Mouse (Mus musculus) cerebellum, adult 9-11 months (tissue): ENCODE measurements around the gene P3h3.

Source experiments
- DNase-seq: peaks from one replicate; pipeline ENCODE4 v3.0.0; 2022

P3h3 gene

DNA sequence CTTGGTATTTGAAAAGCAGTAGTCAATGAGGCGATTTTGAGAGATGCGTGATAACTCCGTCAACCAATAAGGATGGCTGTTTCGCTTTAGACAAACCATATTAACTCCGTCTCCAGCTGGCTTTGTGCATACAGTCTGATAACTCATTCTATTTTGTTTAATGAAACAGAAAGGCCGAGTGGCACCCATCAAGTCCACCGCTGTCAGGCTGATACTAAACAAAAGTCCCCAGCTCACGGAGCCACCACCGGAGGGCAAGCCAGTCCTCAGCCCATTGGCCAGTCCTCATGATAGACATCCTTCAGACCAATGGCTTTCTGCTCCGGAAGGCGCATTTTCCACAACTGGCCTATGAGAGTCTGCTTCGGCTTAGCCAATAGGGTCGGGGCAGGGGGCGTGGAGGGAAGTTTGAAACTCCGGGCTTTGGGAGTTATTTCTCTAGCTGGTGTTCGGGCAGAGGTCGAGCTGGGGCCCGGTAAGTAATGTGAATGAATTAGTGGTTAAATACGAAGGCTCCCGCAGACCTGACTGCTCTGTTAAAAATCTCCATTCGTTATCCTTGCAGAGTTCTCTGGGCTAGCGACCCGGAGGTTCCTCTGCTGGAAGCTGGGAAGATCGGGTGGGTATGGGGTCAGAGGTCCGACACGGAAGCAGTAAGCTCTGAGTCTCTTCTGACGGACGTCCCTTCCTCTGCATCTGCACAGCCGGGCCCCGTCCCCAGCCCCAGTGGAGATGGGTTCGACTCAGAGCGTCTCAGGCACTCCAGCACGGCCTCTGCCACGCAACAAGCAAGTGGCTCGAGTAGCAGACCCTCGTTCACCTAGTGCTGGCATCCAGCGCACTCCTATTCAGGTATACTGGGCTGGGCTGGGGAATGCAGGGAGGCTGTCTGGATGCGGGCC is 27.5 kb downstream of the P3h3 start:
- peak; percentile 96 for DNase-seq

DNA sequence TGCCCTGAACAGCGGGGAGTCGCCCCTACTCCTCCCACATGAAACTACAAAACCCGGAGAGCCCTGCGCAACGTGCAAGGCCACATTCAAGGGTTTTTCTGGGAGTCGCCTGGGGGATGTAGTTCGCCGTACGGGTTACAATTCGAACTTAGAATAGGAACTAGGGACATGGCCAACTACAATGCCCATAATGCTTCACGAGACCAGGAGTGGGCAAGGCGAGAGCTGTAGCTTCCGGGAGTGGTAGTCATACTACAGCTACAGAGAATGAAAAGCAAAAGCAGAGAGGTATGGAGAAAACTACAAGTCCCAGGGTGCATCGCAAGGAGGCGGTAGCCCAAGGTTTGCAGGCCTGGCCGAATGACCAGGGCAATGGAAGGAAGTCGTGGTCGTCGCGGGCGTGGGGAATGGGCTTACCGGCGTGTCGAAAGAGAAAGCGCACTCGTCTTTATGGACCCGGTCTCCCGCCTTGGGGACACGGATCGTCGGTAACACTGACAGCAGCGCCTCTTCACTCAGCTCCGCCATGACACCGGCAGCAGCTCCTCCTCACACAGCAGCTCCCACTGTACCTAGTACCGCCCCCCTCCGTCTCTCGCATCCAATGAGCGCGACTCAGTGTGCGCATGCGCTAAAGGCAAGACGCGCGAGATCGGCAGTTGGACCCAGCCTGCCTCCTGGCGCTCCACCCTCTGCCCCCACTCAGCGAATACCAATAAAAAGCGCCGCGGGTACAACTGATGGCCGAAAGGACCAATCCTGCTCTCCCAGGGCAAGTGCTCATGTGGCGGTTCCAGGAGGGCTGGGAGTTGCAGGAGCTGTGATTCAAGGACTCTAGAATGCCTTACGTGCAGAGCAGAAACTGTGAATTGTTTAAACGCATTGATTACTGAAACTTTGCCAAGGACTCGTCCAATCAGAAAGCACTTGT is 28.4 kb downstream of the P3h3 start, which contains the start of the genes Usp5 and Cdca3:
TSS of gene Usp5 (minus strand) at position 617 of the 931 bp plus-strand sequence.
TSS of gene Cdca3 (plus strand) at position 680 of the 931 bp plus-strand sequence.
- peak; percentile 100 for DNase-seq

DNA sequence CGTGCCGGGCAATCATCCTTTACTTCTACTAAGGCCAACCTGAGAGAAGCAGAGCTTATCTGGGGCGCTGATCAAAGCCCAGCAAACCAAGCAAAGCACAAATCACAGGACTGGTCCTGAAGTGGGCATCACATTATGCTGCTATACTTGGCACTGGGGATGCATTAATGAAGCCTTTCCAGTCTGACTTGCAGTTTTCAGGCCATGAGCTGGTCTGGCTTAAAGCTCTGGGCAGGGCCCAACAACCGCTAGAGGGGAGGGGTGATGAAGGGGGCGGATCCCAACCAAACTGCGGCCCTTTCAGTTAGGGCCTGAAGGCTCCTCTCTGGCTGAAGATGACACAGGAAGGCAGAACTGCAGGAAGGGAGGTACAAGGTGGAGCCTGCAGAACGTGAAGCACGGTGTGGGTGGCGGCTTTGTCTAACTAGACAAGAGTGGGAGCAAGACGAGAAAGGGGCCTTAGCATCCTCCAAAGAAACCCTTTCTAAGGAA is 29.4 kb downstream of the P3h3 start:
- peak; percentile 78 for DNase-seq

DNA sequence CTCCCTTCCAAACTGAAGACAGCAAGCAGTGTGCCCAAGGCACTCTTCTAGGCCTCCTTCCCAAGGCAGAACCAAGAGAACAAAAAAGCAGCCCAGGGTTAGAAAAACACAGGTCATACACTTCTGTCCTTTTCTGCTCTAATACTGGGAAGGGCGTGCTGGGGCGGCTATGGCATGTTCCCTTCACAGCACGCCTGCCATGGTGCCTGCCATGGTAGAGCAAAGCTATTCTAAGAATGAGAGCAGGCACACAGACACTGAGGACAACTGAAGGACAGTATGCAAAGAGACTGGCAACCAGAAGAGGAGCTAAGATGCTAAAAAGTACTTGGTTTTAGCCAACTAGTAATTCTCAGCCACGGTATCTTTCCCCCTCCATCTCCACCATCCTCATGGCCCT is 35.5 kb downstream of the P3h3 start:
- DNase-seq, result no peak

- DNase-seq, result no peak
These were observed 36.7 kb downstream of the P3h3 start for GRCm38 (mm10) chr6:124820891-124821290.

DNA sequence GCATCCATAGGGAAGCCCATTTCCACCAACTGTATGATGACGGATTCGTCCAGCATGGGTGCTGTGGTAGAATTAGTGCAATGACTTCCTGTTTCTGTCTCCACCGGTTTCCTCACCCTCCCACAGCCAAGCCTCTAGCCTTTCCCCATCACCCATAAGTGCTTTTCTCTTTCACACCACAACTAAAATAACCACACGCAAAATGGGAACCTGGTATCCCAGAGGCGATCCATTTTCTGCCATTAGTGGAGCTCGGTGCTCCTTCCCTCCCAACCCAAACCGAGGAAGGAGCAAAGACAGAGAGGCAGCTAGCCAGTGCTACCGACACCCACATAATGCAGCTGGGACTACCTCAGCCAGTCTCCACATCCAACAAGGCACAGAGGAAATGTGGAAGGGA is 39.6 kb downstream of the P3h3 start:
- no peak for DNase-seq

DNA sequence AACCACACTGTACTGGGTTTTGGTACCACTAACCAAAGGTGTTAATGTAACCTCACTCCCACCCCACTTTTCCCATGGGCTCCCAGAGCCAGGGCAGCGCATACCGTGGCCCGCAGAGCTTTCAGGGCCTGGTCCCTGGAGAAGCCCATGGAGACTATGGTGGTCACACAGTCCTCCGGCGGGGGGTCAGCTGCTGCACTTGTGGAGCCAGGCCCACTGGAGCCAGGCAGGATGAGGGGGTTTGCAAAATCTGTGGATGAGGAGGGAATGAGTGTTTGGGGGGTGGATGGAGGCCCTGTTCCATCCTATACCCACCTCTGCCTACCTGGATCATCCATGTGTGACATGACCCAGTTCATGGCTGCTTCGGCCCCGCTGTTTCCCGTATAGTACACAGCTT is 40.0 kb downstream of the P3h3 start:
- DNase-seq, result peak; percentile 30

DNA sequence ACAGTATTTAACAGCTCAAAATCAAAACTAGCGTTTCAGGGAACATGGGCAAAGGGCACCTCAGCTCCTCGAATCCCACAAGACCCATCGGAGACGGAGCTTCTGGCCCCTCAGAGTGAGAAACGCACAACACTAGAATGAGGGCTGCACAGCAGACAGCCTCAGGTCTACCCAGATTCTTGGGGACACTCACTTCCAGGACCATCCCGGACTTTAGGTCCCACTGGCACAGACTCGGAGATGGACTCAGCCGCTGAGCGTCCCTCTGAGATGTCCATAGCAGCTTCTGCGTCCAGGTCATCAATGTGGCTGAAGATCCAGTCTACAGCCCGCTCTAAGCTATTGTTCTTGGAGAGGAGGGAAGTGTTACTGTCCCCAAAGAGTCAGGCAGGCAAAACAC is 40.4 kb downstream of the P3h3 start:
- DNase-seq, result peak; percentile 18

DNA sequence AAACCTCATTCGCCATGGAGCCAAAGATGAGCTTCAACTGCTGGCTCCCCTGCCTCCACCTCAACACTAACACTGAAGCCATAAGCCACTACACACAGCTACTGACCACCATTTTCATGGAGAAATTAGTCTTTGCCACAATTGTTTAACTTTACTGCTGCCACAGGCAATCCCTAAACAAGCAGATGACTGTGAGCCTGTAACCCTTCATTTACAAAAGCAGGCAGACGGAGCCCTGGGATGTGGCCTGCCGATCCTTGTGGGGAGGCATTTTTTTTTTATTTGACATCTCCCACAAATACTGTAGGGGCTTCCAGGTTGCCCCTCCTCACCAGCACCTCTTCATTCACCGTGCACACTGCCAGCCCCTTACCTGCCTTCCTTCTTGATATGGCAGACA is 40.9 kb downstream of the P3h3 start:
- DNase-seq, result no peak

- DNase-seq, result peak; percentile 63
These were observed 42.4 kb downstream of the P3h3 start for GRCm38 (mm10) chr6:124814858-124815774.

DNA sequence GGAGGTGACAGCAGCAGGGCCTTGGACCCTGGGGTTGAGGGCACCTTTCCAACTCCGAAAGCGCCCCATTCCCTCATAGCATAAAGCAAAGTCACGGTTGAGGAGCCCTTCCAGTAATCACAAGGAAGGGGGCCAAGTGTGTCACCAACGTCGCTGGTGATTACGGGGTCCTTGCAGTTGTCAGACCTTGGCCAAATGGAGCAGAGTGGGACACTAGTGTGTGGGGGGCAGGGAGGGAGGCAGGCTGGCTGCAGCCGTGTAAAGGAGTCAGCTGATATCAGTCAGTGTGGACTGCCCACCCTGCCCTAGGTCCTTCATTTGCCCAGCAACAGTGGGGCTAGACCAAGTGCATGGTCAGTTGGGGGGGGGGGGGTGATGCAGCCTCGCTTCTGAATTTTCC is 43.1 kb downstream of the P3h3 start:
- no peak for DNase-seq

- DNase-seq, result peak; percentile 94
These were observed 43.6 kb downstream of the P3h3 start, which contains the start of gene Tpi1 for GRCm38 (mm10) chr6:124813933-124814332. TSS of gene Tpi1 (minus strand) at chr6:124814296.

DNA sequence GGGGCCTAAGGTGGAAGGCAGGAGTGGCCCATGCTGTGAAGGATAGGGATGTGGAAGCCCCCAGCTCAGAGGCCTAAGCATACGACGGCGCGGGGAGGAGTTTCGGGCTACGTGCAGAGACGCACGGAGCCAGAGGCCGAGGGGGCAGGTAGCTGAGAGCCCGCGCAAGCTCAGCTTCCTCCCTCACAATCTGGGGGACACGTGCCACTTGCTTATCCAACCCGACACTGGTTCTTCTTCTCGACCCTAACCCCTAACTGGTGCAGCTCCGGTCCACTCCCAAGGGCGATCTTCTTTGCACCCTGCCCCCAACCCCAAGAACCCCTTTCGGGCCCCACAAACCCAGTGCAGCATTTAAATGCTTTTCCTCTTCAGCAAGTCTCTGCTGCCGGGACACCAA is 44.1 kb downstream of the P3h3 start:
- peak; percentile 87 for DNase-seq

DNA sequence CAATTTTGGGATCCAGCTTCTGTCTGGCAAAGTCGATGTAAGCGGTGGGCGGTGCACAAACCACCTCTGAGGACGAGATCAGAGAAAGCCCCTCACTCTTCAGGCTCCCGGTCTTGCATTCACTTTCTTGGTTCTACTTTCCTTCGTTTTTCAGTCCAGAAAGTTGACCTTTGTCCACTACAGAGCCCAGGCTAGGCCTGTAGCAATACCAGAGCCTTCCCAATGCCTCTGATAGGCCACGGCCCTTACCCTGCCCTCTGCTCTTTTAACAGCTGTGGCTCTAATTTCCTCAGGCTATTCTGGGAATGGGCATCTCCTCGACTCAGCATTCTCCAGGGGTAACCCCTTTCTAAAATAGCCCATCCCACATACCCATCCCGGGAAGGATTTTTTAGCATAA is 44.7 kb downstream of the P3h3 start:
- no peak for DNase-seq

- peak; percentile 60 for DNase-seq
These were observed 45.6 kb downstream of the P3h3 start for GRCm38 (mm10) chr6:124811701-124812560.

DNA sequence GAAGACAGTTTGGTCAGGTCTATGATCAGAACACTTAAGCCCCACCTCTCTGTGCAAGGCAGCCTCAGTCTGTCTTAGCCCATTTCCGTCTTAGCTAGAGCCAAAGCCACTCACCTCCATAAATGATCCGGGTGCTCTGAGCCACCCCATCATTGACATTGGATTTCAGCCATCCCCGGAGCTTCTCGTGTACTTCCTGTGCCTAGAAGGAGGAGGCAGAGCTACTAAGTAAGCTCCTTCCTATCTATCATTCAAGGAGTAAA is 46.2 kb downstream of the P3h3 start:
- no peak for DNase-seq

- DNase-seq, result peak; percentile 62
These were observed 46.8 kb downstream of the P3h3 start for GRCm38 (mm10) chr6:124810566-124811402.

DNA sequence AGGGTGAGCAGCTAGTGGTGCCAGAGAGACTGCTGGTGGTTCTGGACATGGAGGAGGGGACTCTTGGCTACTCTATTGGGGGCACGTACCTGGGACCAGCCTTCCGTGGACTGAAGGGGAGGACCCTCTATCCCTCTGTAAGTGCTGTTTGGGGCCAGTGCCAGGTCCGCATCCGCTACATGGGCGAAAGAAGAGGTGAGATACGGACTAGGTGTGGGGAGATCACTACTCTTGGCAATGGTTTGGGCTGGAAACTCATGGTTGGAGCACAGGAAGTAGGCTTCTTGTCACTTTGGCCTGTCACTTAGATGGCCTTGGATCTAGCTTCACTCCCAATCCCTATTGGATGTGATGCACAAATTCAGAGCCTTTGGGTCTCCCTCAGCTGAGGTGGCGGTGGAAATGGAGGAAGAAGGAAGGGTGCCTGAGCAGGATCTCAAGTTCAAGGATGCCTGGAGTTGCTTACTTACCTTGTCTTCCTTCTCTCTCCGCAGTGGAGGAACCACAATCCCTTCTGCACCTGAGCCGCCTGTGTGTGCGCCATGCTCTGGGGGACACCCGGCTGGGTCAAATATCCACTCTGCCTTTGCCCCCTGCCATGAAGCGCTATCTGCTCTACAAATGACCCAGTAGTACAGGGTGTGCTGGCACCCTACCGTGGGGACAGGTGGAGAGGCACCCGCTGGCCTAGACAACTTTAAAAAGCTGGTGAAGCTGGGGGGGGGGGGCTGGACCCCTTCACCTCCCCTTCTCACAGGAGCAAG is 47.6 kb downstream of the P3h3 start:
- peak; percentile 63 for DNase-seq

- DNase-seq, result peak; percentile 89
These were observed 48.3 kb downstream of the P3h3 start for GRCm38 (mm10) chr6:124809052-124809774.
